Mouse (Mus musculus): ENCODE results near the gene Pcgf1.

GRCm38 (mm10) chr6:83084477-83084876, 6.8 kb downstream of the Pcgf1 start:
- TF ChIP-seq POLR2A (IDR thresholded peaks at IDR 0.05; ENCODE audit: borderline replicate concordance, low read depth, low read length) = no peak
- TF ChIP-seq CTCF (IDR thresholded peaks at IDR 0.05; ENCODE audit: low read depth, low read length) = no peak

Data from bone marrow macrophage, adult 2 months (primary cell).